Mouse (Mus musculus) 416B (cell line): ENCODE measurements around the gene Nedd9.

Experiments used
- DNase-seq: peaks from one replicate; pipeline ENCODE4 v3.0.0; 2011; ENCODE audit warnings: low read depth

The Nedd9 gene

DNA sequence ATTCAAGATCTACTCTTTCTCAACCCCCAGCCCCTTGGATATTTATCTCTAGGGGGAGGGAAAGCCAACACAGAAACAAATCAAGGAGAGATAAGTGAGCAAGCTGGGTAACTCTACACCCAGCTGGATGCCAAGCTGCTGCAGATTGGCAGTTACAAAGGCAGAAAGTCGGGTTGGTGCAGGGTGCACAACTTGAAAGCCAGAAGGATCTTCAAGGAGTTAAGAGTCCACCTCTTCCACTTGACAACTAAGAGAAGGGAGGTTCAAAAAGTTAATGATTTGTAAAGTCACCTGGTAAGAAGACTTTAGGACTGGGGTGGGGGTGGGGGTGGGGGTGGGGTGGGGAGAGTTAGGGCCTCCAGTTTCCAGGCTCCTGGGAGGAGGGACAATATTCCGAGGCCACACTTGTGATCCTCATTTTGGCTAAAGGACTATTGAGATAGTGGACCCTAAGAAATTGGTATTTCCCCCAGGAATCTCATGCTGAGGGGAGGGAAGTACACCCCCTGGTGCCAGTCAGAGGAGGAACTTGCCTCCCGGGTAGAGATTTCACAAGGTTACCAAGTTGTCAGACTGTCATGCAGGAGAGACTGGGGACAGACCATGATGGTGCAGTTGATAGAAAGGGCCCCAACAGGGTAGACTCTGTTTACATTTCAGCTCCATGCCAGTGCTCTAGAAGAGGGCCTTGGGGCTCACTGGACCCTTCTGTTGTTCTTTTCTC lies 143.8 kb downstream of the Nedd9 start:
- peak; percentile 26 for DNase-seq

- no peak for DNase-seq
These were observed 145.7 kb downstream of the Nedd9 start for GRCm38 (mm10) chr13:41341422-41341821.

- no peak for DNase-seq
These were observed 147.4 kb downstream of the Nedd9 start for GRCm38 (mm10) chr13:41339653-41340351.

- no peak for DNase-seq
These were observed 148.0 kb downstream of the Nedd9 start for GRCm38 (mm10) chr13:41339195-41339594.

- DNase-seq, result no peak
These were observed 149.8 kb downstream of the Nedd9 start for GRCm38 (mm10) chr13:41337407-41337806.

- DNase-seq, result no peak
These were observed 150.9 kb downstream of the Nedd9 start for GRCm38 (mm10) chr13:41336260-41336659.

- no peak for DNase-seq
These were observed 151.4 kb downstream of the Nedd9 start for GRCm38 (mm10) chr13:41335767-41336166.

DNA sequence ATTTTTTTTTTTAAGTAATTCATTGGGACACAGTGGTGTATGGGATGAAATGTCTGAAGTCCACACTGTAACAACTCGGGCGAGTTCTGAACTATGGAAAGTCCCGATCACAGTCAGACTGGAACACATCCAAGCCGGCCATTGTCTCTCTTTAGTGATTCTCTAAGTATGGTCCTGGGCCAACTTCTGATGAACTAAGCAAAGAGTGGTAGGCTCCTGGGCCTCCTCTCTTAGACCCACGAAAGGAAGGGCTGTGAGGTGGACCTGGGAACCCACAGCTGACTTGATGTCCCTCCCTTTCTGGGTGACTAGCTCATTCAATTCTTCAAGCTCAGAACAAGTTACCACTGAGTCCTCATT lies 152.5 kb downstream of the Nedd9 start:
- DNase-seq, result no peak

- no peak for DNase-seq
These were observed 153.1 kb downstream of the Nedd9 start for GRCm38 (mm10) chr13:41333889-41334640.

DNA sequence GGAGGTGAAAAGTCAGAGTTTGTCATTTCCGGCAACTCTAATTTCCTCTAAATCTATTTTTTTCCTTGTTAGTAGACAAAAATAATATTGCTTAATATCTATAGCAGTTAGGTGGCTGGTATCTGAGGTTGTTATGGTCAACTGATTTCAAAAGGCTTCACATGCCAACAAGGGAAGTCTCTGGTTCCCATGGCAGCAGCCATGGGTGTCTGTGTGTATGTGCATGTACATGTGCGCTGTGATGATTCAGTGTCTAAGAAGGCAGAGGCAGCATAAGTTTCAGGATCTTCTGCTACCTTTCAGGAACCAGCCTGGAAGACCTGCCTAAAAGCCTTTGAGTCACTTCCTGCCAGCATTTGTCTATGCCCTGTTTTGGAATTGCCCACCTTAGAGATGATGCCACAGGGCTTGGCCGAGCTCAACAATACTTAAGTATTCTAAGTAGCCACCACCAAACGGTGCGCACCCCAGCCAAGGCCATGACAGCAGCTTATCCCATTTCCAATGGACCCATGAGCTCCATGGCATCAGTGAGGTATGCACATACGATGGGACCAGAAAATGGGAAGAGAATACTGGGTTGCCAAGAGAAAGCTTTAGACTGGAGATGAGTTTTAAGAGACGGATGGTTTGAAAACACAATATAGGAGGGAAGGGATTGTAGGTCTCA lies 155.4 kb downstream of the Nedd9 start:
- peak; percentile 70 for DNase-seq

GRCm38 (mm10) chr13:41330589-41331345 lies 156.4 kb downstream of the Nedd9 start:
- peak; percentile 17 for DNase-seq

DNA sequence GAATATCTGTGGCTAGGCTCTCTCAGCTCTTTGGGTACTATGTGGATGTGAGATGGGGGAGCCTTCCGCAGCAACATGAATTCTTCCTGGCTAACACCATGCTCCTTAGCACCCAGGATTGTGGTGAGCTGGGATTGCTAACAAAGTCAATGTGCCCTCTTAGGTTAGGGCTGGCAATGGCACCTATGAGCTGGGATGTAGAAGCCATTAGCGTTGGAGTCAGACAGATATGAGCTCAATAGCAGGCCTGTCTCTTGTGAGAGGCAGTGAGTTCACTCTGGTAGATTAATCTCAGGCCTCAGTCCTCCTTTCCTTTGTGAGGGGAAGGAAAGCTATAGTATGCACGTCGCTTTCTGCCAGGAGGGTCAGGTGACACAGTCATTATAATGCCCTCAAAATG lies 157.1 kb downstream of the Nedd9 start:
- DNase-seq, result no peak

DNA sequence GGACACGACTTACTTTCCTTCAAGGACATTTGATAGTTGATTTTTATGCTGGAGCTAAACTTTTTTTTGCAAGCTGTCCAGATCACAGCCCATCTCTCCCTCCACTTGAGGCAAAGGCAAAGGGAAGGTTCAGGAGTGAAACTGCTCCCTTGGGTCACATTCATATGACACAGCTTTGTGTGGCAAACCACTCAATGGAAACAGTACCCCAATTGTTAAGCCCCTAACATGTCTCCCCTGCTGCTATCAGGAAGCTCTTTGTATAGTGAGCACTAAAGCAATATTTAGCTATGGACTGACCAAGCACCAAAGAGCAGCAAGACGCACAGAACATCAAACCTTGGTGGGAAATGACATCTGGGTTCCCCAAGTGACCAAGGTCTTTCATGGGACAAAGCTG lies 158.7 kb downstream of the Nedd9 start:
- DNase-seq, result no peak

DNA sequence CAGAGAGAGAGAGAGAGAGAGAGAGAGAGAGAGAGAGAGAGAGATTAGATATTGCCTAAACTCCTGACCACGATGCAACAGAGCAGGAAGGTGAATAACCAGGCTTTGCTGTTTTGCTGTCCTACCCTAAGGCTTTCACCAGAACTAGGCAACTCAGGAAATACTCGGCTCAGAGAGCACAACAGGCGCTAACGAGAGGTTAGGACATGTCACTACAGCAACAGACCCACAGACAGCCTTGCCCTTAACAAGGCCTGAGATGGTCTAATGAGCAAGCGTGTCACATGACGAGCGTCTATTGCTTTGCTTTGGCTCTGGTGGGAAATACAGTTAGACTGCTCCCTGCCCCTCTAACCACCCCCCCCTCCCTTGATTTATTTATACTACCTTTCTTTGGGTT lies 159.6 kb downstream of the Nedd9 start:
- DNase-seq, result peak; percentile 85

- no peak for DNase-seq
These were observed 161.0 kb downstream of the Nedd9 start for GRCm38 (mm10) chr13:41326134-41326533.

GRCm38 (mm10) chr13:41325346-41325745 lies 161.8 kb downstream of the Nedd9 start:
- DNase-seq, result no peak

DNA sequence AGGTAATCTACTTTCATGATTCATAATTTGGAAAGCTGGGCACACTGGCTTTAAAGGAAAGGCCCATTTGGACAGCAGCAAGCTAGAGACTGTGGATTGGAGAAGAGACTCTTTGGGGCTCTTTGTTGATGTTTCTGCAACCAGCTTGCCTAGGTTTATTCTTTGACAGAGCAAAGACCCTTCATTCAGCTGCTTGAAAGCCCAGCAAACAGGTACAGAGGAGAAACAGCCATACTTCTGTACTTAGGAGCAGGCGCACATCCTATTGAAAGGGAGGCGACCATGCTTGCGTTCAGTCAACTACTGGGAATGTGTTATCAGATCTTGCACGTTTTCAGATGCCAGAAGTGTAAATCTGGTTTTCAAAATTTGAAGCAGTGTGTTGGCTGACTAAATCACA lies 162.5 kb downstream of the Nedd9 start:
- DNase-seq, result no peak

DNA sequence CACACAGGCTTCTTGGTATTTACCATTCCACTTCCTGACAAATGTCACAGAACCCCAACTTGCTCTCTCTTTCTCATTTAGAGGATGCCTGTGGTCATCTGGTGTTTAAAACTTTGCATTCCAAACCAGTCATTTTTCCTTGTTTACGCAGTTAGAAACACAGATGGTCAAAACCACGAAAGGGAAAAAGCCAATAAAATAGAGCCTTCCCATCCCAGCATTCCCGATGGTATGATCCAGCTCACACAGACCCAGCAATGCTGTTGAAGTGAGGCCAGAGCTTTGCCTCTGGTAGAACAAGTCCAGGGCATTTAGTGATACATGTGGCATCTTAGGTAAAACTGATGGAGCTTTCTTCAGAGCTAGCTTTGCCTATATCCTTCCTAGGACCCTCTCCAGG lies 165.7 kb downstream of the Nedd9 start:
- DNase-seq, result no peak

DNA sequence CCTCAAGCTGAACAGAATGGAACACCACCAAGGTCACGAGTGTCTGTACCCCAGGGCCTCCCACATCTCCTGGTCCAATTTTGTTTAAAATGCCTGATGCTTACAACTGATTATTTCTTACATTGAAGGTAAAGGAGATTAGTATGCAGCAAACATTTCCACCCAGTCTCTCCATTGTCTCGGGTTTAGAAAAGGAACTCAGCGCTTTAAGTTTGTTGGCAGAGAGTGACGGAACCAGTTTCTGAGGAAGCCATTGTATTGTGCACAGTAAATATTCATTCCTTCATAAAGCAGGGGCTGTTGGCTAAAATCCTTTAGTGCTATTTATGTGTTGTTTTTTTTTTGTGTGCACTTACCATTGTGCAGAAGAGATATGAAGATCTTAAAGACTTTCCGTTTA lies 166.4 kb downstream of the Nedd9 start:
- DNase-seq, result no peak

DNA sequence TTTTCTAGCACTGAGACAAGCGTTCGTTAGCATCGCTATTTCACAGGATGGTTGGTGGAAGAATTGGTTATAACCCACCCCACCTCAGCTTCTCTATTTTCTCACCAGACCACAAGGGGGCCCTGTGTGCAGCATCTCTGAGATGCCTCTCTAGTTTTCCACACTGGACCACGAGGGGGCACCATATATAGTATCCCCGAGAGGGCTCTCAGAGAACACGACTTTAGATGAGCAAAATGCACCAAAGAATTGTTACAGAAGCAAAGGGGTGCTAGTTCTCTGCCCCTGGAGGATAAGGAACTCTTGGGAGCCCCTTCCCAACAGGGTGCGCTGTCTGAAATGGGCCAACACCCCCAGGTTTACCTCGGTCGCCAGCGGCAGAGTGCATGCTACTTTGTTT lies 184.4 kb downstream of the Nedd9 start:
- peak; percentile 88 for DNase-seq

DNA sequence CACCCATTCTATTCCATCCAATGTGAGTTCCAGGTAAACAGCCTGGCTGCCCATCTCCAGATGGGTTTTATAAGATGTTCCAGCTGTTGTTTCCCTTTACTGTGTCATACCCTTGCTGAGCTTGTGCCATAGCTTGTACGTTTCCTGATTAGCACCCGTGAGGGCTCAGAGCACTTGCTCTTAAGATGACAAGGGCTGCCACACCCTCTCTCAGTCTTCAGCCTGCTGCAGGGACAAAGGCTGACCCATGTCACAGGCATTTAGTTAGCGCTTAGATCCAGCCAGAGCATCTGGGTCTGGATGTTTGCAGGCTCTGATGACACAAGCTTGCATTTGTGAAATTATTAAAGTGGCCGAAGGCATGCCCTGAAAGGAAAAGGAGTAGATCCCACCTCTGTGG lies 187.1 kb downstream of the Nedd9 start:
- DNase-seq, result no peak

- no peak for DNase-seq
These were observed 188.2 kb downstream of the Nedd9 start for GRCm38 (mm10) chr13:41298996-41299395.
